Mouse (Mus musculus) layer of hippocampus, adult 9-11 months (tissue): ENCODE measurements around the gene St7l.

Source experiments
- DNase-seq: peaks from one replicate; pipeline ENCODE4 v3.0.0; 2022

The St7l gene

GRCm38 (mm10) chr3:104905389-104905788 lies 41.6 kb downstream of the St7l start:
- no peak for DNase-seq

- no peak for DNase-seq
These were observed 42.2 kb downstream of the St7l start for GRCm38 (mm10) chr3:104906007-104906406.

- no peak for DNase-seq
These were observed 45.4 kb downstream of the St7l start for GRCm38 (mm10) chr3:104909195-104909594.

GRCm38 (mm10) chr3:104914986-104915385 lies 51.2 kb downstream of the St7l start:
- DNase-seq, result no peak

DNA sequence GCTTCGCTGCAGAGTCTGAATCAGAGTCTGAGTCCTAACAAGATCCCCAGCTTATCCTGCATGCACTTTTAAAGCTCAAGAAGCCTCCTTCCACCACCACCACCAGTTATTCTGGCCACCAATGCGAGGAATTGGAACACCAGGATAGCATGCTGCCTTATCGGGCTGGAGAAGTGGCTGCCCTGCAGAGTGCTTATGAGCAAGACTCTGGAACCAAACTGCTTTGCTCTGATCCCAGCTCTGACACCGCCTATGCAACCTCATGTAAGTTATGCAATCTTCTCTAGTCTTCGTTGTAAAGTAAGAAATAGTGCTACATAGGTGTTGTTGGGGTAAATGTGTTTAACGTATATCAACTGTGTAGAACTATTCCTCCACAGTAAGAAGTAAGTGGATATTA lies 65.6 kb downstream of the St7l start:
- no peak for DNase-seq

DNA sequence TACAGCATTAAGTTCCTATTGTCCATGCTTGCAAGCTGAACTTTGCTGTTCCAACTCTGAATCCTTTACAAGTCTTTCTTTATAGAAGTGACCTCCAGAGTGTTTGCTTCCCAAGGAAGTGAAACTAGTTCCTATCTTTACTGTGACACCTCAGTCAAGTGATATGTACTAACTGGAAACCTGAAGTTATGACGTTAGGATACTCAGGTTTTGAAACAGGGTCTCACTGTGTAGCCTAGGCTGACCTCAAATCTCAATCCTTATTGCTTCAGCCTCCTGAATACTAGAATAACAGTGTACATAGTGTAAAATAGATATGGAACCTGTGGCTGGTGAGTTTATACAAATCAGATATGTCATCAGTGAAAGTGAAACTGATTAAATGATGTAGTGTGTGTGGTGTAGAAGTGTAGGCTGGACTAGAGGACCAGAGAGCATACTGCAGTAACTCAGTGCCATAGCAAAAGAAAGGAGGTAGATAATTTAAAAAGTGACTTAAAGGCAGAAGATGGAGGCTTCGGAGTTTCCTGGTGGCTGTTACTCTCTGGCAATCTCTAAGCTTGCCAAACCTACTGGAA lies 74.0 kb downstream of the St7l start:
- DNase-seq, result no peak

- no peak for DNase-seq
These were observed 74.5 kb downstream of the St7l start for GRCm38 (mm10) chr3:104938327-104938726.

GRCm38 (mm10) chr3:104940691-104941090 lies 76.9 kb downstream of the St7l start:
- no peak for DNase-seq

DNA sequence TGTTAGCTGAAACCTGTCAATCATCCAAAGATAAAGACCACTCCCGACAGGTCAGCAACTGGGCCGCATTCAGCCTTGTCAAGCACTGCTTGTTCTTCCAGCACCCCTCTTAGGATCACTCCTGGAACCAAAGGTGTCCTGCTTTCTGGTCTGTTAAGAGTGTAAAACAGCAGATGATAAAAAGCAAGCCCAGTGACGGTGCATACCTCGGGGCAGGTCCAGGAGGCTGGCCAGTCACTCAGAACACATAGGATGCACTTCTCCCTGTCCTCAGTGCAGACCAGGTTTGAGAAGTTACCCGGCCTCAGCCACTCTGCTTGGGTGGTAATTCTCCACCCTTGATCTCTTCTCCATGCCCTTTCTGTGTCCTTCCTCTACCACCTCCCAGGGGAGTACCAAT lies 78.9 kb downstream of the St7l start:
- DNase-seq, result no peak

- no peak for DNase-seq
These were observed 79.5 kb downstream of the St7l start for GRCm38 (mm10) chr3:104943333-104943732.

GRCm38 (mm10) chr3:104944894-104945293 lies 81.1 kb downstream of the St7l start:
- DNase-seq, result no peak

- DNase-seq, result no peak
These were observed 87.1 kb downstream of the St7l start for GRCm38 (mm10) chr3:104950926-104951325.

GRCm38 (mm10) chr3:104952891-104953670 lies 89.3 kb downstream of the St7l start:
- no peak for DNase-seq

DNA sequence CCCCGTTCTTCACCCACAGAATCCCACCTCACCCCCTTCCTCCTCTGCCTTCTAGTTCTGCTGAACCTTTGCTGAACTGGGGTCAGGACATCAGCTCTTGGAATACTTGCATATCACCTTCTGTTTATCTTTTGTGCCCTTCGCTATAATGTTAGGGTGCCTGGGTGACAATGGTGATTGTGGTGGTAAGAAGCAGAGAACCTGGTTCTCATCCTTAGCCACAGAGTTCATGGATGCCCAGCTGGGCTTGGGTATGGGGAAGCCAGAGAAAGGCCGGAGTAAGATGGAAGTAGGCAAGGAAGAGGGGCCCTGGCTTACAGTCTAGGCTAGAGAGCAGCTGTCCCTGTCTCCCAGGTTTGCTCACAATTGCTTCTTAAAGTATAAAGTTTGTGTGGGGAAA lies 90.3 kb downstream of the St7l start:
- no peak for DNase-seq

GRCm38 (mm10) chr3:104954551-104954950 lies 90.7 kb downstream of the St7l start:
- no peak for DNase-seq

GRCm38 (mm10) chr3:104956131-104956581 lies 92.4 kb downstream of the St7l start:
- DNase-seq, result no peak

GRCm38 (mm10) chr3:104960026-104961000 lies 96.5 kb downstream of the St7l start:
- DNase-seq, result no peak

- no peak for DNase-seq
These were observed 97.6 kb downstream of the St7l start, which contains the start of gene Wnt2b for GRCm38 (mm10) chr3:104961066-104962059. Wnt2b (minus strand) TSS chr3:104961921.

DNA sequence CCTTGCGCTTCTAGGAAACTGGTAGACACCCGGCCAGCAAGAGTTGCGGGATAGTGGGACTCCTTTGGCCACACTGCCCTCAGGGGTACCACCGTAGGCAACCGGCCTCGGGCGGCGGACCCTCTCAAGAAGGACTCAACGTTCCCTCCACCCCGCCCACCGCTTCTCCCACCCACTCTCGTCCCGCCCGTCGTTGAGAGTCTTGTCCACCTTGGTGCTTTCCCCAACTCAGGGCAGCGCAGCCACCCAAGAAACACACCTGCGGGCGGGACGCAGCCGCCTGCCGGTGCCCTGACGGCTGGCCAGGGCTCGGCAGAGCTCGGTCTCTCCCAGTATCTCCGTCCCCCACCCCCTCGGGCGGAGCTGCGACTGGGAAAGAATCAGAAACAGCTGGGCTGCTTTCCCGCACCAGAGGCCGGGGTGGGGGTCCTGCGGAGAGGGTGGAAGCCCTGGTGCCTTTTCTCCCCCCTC lies 98.4 kb downstream of the St7l start:
- DNase-seq, result no peak

- DNase-seq, result no peak
These were observed 99.1 kb downstream of the St7l start for GRCm38 (mm10) chr3:104962866-104963265.

DNA sequence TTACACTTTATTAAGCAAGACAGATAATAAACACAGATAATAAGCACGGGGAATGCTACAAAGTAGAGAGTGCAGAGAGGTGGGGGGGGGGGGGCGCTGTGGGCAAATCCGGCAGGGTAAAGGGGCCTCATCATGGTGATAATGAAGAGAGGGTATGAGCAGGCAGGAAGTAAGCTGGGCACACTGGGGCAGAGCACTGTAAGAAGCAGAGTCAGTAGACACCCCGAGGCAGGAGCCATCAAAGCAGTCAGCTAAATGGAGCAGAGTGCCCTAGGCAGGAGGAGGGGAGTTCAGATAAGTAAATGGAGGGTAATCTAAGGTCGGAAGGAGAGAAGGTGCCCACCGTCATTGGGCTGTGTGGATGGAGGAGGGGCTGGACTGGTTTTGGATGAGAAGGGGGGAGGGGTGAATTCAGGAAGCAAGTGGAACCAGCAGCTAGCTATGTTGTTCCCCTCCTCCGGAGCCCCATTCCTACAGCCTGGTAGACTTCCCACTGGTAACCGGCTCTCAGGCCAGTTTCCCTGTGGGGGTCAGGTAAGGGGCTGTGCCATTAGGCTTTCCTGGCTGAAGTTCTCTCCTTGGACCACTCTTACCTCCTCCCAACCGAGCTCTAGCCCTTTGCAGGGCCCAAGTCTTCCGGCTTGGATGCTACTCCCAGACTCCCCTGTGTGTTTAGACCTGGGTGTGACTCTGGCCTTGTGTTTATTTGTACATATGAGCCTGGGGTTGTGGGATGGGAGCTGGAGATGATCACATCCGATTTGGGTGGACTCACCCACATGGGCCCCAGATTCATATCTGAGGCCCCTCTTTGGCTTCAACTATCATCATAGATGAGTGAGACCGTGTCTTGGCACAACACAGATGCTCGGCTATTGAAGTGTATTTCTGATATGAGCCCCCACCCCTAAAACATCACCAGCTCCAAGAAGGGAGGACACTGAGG lies 99.8 kb downstream of the St7l start:
- DNase-seq, result no peak
